Mouse (Mus musculus) heart, embryonic 13.5 days (tissue): ENCODE measurements around the gene Nrxn1. TPM values are rescaled to one million over a fixed set of nuclear protein-coding genes. Genes with fewer than 3 reads are reported as not detected.

Source experiments
- ATAC-seq: fragments of 200-750 bp; cut with Nextera tagmentation; 2 replicates; pipeline ENCODE4 v1.8.0; 2017; ENCODE audit warnings: moderate TSS enrichment; ENCODE audit not compliant: insufficient number of reproducible peaks, low FRiP score, low TSS enrichment; ENCODE audit errors: extremely low read depth
- H3K27ac ChIP-seq: fragments of 300-500 bp; sonication (generic); replicated peaks from 2 replicates; pipeline ENCODE4 v1.5.1; 2015; ENCODE audit warnings: moderate library complexity, mild to moderate bottlenecking, inconsistent platforms
- H3K27me3 ChIP-seq: fragments of 300-500 bp; sonication (generic); replicated peaks from 2 replicates; pipeline ENCODE4 v1.6.1; 2015; ENCODE audit warnings: mild to moderate bottlenecking, inconsistent platforms
- H3K36me3 ChIP-seq: fragments of 300-500 bp; sonication (generic); 2 replicates; pipeline ENCODE4 v1.6.1; 2015; ENCODE audit warnings: mild to moderate bottlenecking, inconsistent platforms
- H3K4me1 ChIP-seq: fragments of 300-500 bp; sonication (generic); 2 replicates; pipeline ENCODE4 v1.6.1; 2015; ENCODE audit warnings: inconsistent platforms
- H3K4me2 ChIP-seq: fragments of 300-500 bp; sonication (generic); 2 replicates; pipeline ENCODE4 v1.6.1; 2015; ENCODE audit warnings: inconsistent platforms, mild to moderate bottlenecking, moderate library complexity
- H3K4me3 ChIP-seq: fragments of 300-500 bp; sonication (generic); 2 replicates; pipeline ENCODE4 v1.5.1; 2015; ENCODE audit warnings: moderate library complexity, mild to moderate bottlenecking, inconsistent platforms
- H3K9ac ChIP-seq: fragments of 300-500 bp; sonication (generic); 2 replicates; pipeline ENCODE4 v1.6.1; 2015; ENCODE audit warnings: inconsistent platforms, mild to moderate bottlenecking, moderate library complexity
- H3K9me3 ChIP-seq: fragments of 300-500 bp; sonication (generic); 2 replicates; pipeline ENCODE4 v1.6.1; 2016; ENCODE audit warnings: inconsistent platforms
- WGBS: fragments of 180-500 bp; shearing (Covaris S2); methylation state at CpG from one replicate; pipeline ENCODE4 v1.1.7; 2015; ENCODE audit warnings: mixed read lengths; 5-methylcytosine and 5-hydroxymethylcytosine counted together
- polyA plus RNA-seq: library from polyadenylated mRNA; unstranded; fragments of >200 nt; fragmentation: Nextera tagmentation; extraction: Ambion mirVana; gene quantifications from 2 replicates; pipeline ENCODE4 v1.2.1, GENCODE M21; 2015

Gene Nrxn1
- polyA plus RNA-seq, 1 experiment from 2014 or later = 1.8 TPM

- 2% methylated on average over 15 of the region's 15 CpGs for WGBS
- H3K4me1 ChIP-seq = peaks cover 21% of the 10 kb centered on the region
- no peak overlapping the region for H3K27ac ChIP-seq
- peak overlapping the region; percentile 74 for H3K9ac ChIP-seq
- H3K9me3 ChIP-seq = no peaks in the 10 kb centered on the region
- H3K4me2 ChIP-seq = peak overlapping the region; percentile 94
- no peak for ATAC-seq
- peak overlapping the region; percentile 60 for H3K4me3 ChIP-seq
- H3K36me3 ChIP-seq = no peaks in the 10 kb centered on the region
- peaks cover 61% of the 10 kb centered on the region for H3K27me3 ChIP-seq
These were observed 638.5 kb downstream of the Nrxn1 start for GRCm38 (mm10) chr17:90454356-90454737.

GRCm38 (mm10) chr17:90453280-90453679 lies 639.6 kb downstream of the Nrxn1 start:
- no peak overlapping the region for H3K27ac ChIP-seq
- H3K4me2 ChIP-seq = no peak overlapping the region
- H3K27me3 ChIP-seq = peaks cover 61% of the 10 kb centered on the region
- no peak overlapping the region for H3K9ac ChIP-seq
- WGBS = 45% methylated on average over 4 of the region's 4 CpGs
- no peaks in the 10 kb centered on the region for H3K36me3 ChIP-seq
- H3K4me3 ChIP-seq = no peak overlapping the region
- H3K4me1 ChIP-seq = peaks cover 21% of the 10 kb centered on the region
- ATAC-seq = no peak
- no peaks in the 10 kb centered on the region for H3K9me3 ChIP-seq

GRCm38 (mm10) chr17:90452770-90453169 lies 640.1 kb downstream of the Nrxn1 start:
- Histone ChIP-seq H3K27ac (no peak overlapping the region), H3K4me1 (peaks cover 21% of the 10 kb centered on the region), H3K9me3 (no peaks in the 10 kb centered on the region), H3K9ac (no peak overlapping the region), H3K4me3 (no peak overlapping the region), H3K27me3 (peaks cover 57% of the 10 kb centered on the region), H3K36me3 (no peaks in the 10 kb centered on the region), H3K4me2 (no peak overlapping the region)
- WGBS = 57% methylated on average over 2 of the region's 2 CpGs
- ATAC-seq = no peak

- Histone ChIP-seq H3K4me3 (no peak overlapping the region), H3K9ac (no peak overlapping the region), H3K9me3 (no peaks in the 10 kb centered on the region), H3K4me2 (no peak overlapping the region), H3K27me3 (peaks cover 43% of the 10 kb centered on the region), H3K27ac (no peak overlapping the region), H3K4me1 (peaks cover 21% of the 10 kb centered on the region), H3K36me3 (no peaks in the 10 kb centered on the region)
- ATAC-seq = no peak
- WGBS = 60% methylated on average over 2 of the region's 2 CpGs
These were observed 641.5 kb downstream of the Nrxn1 start for GRCm38 (mm10) chr17:90451384-90451783.

- Histone ChIP-seq H3K4me1 (no peaks in the 10 kb centered on the region), H3K4me3 (no peak overlapping the region), H3K9ac (no peak overlapping the region), H3K4me2 (no peak overlapping the region), H3K9me3 (no peaks in the 10 kb centered on the region), H3K27ac (no peak overlapping the region), H3K27me3 (no peaks in the 10 kb centered on the region), H3K36me3 (no peaks in the 10 kb centered on the region)
- ATAC-seq = no peak
These were observed 649.8 kb downstream of the Nrxn1 start for GRCm38 (mm10) chr17:90443067-90443466.

GRCm38 (mm10) chr17:90435836-90436235 lies 657.0 kb downstream of the Nrxn1 start:
- no peak overlapping the region for H3K27ac ChIP-seq
- H3K4me1 ChIP-seq = no peaks in the 10 kb centered on the region
- no peak overlapping the region for H3K4me3 ChIP-seq
- no peak for ATAC-seq
- no peaks in the 10 kb centered on the region for H3K27me3 ChIP-seq
- no peaks in the 10 kb centered on the region for H3K9me3 ChIP-seq
- no peak overlapping the region for H3K4me2 ChIP-seq
- no peak overlapping the region for H3K9ac ChIP-seq
- H3K36me3 ChIP-seq = no peaks in the 10 kb centered on the region

- Histone ChIP-seq H3K4me3 (no peak overlapping the region), H3K27ac (no peak overlapping the region), H3K4me1 (no peaks in the 10 kb centered on the region), H3K27me3 (no peaks in the 10 kb centered on the region), H3K9ac (no peak overlapping the region), H3K4me2 (no peak overlapping the region), H3K36me3 (no peaks in the 10 kb centered on the region), H3K9me3 (no peaks in the 10 kb centered on the region)
- 80% methylated on average over 2 of the region's 2 CpGs for WGBS
- no peak for ATAC-seq
These were observed 657.5 kb downstream of the Nrxn1 start for GRCm38 (mm10) chr17:90435371-90435770.

GRCm38 (mm10) chr17:90430211-90430610 lies 662.7 kb downstream of the Nrxn1 start:
- Histone ChIP-seq H3K36me3 (no peaks in the 10 kb centered on the region), H3K9me3 (no peaks in the 10 kb centered on the region), H3K4me2 (no peak overlapping the region), H3K4me3 (no peak overlapping the region), H3K27me3 (no peaks in the 10 kb centered on the region), H3K9ac (no peak overlapping the region), H3K4me1 (no peaks in the 10 kb centered on the region), H3K27ac (no peak overlapping the region)
- WGBS = 67% methylated on average over 1 of the region's 1 CpGs
- ATAC-seq = no peak

GRCm38 (mm10) chr17:90425974-90426373 lies 666.9 kb downstream of the Nrxn1 start:
- no peaks in the 10 kb centered on the region for H3K4me1 ChIP-seq
- H3K9me3 ChIP-seq = no peaks in the 10 kb centered on the region
- no peak overlapping the region for H3K27ac ChIP-seq
- ATAC-seq = no peak
- no peaks in the 10 kb centered on the region for H3K27me3 ChIP-seq
- no peaks in the 10 kb centered on the region for H3K36me3 ChIP-seq
- no peak overlapping the region for H3K4me3 ChIP-seq
- H3K9ac ChIP-seq = no peak overlapping the region
- 76% methylated on average over 3 of the region's 3 CpGs for WGBS
- H3K4me2 ChIP-seq = no peak overlapping the region

- no peaks in the 10 kb centered on the region for H3K4me1 ChIP-seq
- no peaks in the 10 kb centered on the region for H3K27me3 ChIP-seq
- H3K27ac ChIP-seq = no peak overlapping the region
- WGBS = 57% methylated on average over 3 of the region's 3 CpGs
- no peak for ATAC-seq
- H3K4me3 ChIP-seq = no peak overlapping the region
- H3K9me3 ChIP-seq = no peaks in the 10 kb centered on the region
- H3K4me2 ChIP-seq = no peak overlapping the region
- no peaks in the 10 kb centered on the region for H3K36me3 ChIP-seq
- H3K9ac ChIP-seq = no peak overlapping the region
These were observed 670.3 kb downstream of the Nrxn1 start for GRCm38 (mm10) chr17:90422591-90422990.

GRCm38 (mm10) chr17:90420757-90421156 lies 672.1 kb downstream of the Nrxn1 start:
- H3K4me1 ChIP-seq = no peaks in the 10 kb centered on the region
- H3K27ac ChIP-seq = no peak overlapping the region
- H3K4me2 ChIP-seq = no peak overlapping the region
- H3K9me3 ChIP-seq = no peaks in the 10 kb centered on the region
- no peaks in the 10 kb centered on the region for H3K27me3 ChIP-seq
- WGBS = 84% methylated on average over 2 of the region's 2 CpGs
- ATAC-seq = no peak
- H3K36me3 ChIP-seq = no peaks in the 10 kb centered on the region
- H3K4me3 ChIP-seq = no peak overlapping the region
- H3K9ac ChIP-seq = no peak overlapping the region

- H3K4me3 ChIP-seq = no peak overlapping the region
- no peak overlapping the region for H3K4me2 ChIP-seq
- H3K9me3 ChIP-seq = no peaks in the 10 kb centered on the region
- 76% methylated on average over 1 of the region's 1 CpGs for WGBS
- ATAC-seq = no peak
- H3K36me3 ChIP-seq = no peaks in the 10 kb centered on the region
- no peaks in the 10 kb centered on the region for H3K4me1 ChIP-seq
- no peaks in the 10 kb centered on the region for H3K27me3 ChIP-seq
- H3K9ac ChIP-seq = no peak overlapping the region
- H3K27ac ChIP-seq = no peak overlapping the region
These were observed 673.3 kb downstream of the Nrxn1 start for GRCm38 (mm10) chr17:90419615-90420014.

- H3K36me3 ChIP-seq = no peaks in the 10 kb centered on the region
- no peaks in the 10 kb centered on the region for H3K4me1 ChIP-seq
- no peaks in the 10 kb centered on the region for H3K27me3 ChIP-seq
- H3K4me3 ChIP-seq = no peak overlapping the region
- H3K4me2 ChIP-seq = no peak overlapping the region
- H3K9me3 ChIP-seq = no peaks in the 10 kb centered on the region
- no peak for ATAC-seq
- H3K9ac ChIP-seq = no peak overlapping the region
- no peak overlapping the region for H3K27ac ChIP-seq
These were observed 696.5 kb downstream of the Nrxn1 start for GRCm38 (mm10) chr17:90396357-90396756.
